Mouse (Mus musculus) Patski (cell line): ENCODE measurements around the gene Kif19a. TPM values are rescaled to one million over a fixed set of nuclear protein-coding genes. Genes with fewer than 3 reads are reported as not detected.

ENCODE experiments used
- ATAC-seq: fragments of 100-300 bp; one replicate; pipeline ENCODE4 v1.8.0; 2021
- CTCF ChIA-PET: fragments of 350-600 bp; sonication (Branson Sonifier 250); formaldehyde crosslinking; loops from one replicate; lab custom pipeline; 2022; ENCODE audit warnings: inconsistent platforms; lab: Charles Lee
- POLR2A ChIA-PET: fragments of 350-600 bp; sonication (Branson Sonifier 250); formaldehyde crosslinking; loops from one replicate; lab custom pipeline; 2022; ENCODE audit warnings: antibody characterized with exemption, inconsistent platforms; lab: Charles Lee
- DNase-seq: peaks from one replicate; pipeline ENCODE4 v3.0.0-alpha.2; 2011; ENCODE audit warnings: low read depth, low spot score
- H3K27me3 ChIP-seq: fragments of 371-371 bp; one replicate; pipeline ENCODE4 v1.5.1; 2021
- CTCF ChIP-seq: fragments of 100-300 bp; IDR thresholded peaks from one replicate; pipeline ENCODE4 v1.5.1; 2021
- in situ Hi-C: fragments of 300-500 bp; cut with MboI; formaldehyde crosslinking; loops from 3 replicates; pipeline ENCODE4 v1.11.1; 2018; ENCODE audit warnings: low pct_unique_long_range_greater_than_20kb, mixed read lengths
- polyA plus RNA-seq: library from polyadenylated mRNA; unstranded; gene quantifications from one replicate; pipeline ENCODE4 v1.2.3, GENCODE M21; 2021

Kif19a gene
- polyA plus RNA-seq, 1 experiment from 2014 or later, result 0.49 TPM

GRCm38 (mm10) chr11:114771896-114772295 is 6.7 kb downstream of the Kif19a start:
- no peak for DNase-seq
- in situ Hi-C loops, result no loop called here

GRCm38 (mm10) chr11:114780076-114780475 is 14.9 kb downstream of the Kif19a start:
- peaks cover 32% of the 10 kb centered on the region for H3K27me3 ChIP-seq
- DNase-seq (no peak), ATAC-seq (no peak)
- no peak for TF ChIP-seq CTCF
- in situ Hi-C loops, result loop anchor here (25.0 kb wide), 1 partner anchor 282 kb away; the partner anchor contains the start of gene Cd300e
- ChIA-PET CTCF (no interaction called here), POLR2A (no interaction called here)

More at GRCm38 (mm10) chr11:114771896-114772295, 6.7 kb downstream of the Kif19a start:
- CTCF ChIA-PET, result no interaction called here
- no peak for ATAC-seq
- no peak for TF ChIP-seq CTCF
- POLR2A ChIA-PET, result no interaction called here
- peaks cover 3% of the 10 kb centered on the region for H3K27me3 ChIP-seq

DNA sequence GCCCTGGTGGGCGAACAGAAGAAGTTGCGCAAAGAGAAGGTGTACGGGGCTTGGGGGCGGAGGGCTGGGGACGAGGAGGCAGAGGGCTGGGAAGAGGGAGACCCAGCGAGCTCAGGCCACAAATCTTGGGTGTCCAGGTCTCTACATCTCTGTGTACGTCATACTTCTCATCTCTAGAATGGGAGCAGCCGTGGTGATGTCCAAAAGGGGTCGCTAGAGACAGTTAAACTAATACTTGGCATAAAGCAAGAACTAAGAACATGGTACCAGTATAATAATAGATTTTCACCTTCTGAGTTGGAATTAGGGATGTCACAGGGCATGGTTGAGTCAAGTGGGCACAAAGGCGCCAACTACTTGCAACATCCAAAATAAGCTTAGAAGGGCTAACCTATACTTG is 20.7 kb downstream of the Kif19a start:
- DNase-seq (no peak), ATAC-seq (no peak)
- ChIA-PET POLR2A (no interaction called here), CTCF (interaction anchor here (0.7 to 1.3 kb wide), 2 partner anchors 14 to 40 kb away, joined by 3 to 4 read pairs; no protein-coding TSS in a partner anchor)
- in situ Hi-C loops, result loop anchor here (25.0 kb wide), 1 partner anchor 276 kb away; the partner anchor contains the start of gene Cd300e
- H3K27me3 ChIP-seq, result peaks cover 35% of the 10 kb centered on the region
- no peak for TF ChIP-seq CTCF

- ChIA-PET POLR2A (no interaction called here), CTCF (interaction anchor here (0.7 kb wide), 1 partner anchor 14 kb away, joined by 4 read pairs; no protein-coding TSS in a partner anchor)
- ATAC-seq (no peak), DNase-seq (no peak)
- peaks cover 37% of the 10 kb centered on the region for H3K27me3 ChIP-seq
- no peak for TF ChIP-seq CTCF
- in situ Hi-C loops, result loop anchor here (25.0 kb wide), 1 partner anchor 276 kb away; the partner anchor contains the start of gene Cd300e
Measured at GRCm38 (mm10) chr11:114786326-114786725, 21.1 kb downstream of the Kif19a start.

DNA sequence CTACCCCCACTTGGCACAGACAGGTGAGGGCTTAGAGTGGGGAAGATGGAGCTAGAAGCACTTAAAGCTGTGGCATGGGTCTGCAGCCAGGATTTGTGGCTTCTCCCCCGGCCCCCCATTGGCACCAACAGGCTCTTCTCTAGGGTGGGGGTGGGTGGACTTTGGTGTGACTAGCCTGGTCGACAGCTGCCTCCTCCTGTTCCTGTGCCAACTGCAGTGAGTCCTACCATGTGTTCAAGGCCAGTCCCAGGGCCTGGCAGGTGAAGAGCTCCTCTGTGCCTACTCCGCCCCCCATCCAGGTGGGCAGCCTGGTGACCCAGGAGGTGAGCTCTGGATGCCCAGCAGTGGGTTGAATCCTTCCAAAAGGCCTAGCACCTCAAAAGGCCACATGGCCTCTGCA is 22.4 kb downstream of the Kif19a start:
- POLR2A ChIA-PET, result no interaction called here
- TF ChIP-seq CTCF, result no peak
- CTCF ChIA-PET, result interaction anchor here (1.3 kb wide), 1 partner anchor 42 kb away, joined by 3 read pairs; no protein-coding TSS in a partner anchor
- in situ Hi-C loops, result loop anchor here (25.0 kb wide), 1 partner anchor 275 kb away; the partner anchor contains the start of gene Cd300e
- DNase-seq, result no peak
- H3K27me3 ChIP-seq, result peaks cover 44% of the 10 kb centered on the region
- no peak for ATAC-seq

DNA sequence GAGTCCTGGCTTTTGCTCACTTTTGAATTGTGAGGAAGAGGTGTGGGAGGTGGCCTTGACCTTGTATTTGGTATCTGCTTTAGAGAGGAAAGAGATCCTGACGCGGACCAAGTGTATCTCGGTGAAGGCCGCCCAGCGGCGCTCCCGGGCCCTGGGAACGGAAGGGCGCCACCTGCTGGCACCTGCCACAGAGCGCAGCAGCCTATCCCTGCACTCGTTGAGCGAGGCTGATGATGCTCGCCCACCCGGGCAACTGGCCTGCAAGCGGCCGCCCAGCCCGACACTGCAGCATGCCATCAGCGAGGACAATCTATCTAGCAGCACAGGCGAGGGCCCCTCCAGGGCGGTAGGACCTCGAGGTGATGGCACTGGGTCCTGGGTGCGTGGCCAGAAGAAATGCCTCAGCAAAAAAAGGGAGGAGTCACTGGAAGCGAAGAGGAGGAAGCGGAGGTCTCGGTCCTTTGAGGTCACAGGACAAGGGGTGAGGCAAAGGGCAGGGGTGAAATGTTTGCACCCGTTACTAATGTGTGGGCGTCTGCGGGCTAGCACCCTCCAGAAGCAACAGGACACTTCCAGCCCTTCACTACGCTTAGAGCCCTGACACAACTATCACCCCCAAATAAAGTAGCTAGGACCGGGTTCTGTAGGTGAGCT is 24.0 kb downstream of the Kif19a start:
- POLR2A ChIA-PET, result no interaction called here
- in situ Hi-C loops, result loop anchor here (25.0 kb wide), 1 partner anchor 273 kb away; the partner anchor contains the start of gene Cd300e
- peaks cover 58% of the 10 kb centered on the region for H3K27me3 ChIP-seq
- DNase-seq (no peak), ATAC-seq (peak; percentile 71)
- TF ChIP-seq CTCF, result peak; percentile 100
- CTCF ChIA-PET, result interaction anchor here (0.6 to 2.0 kb wide), 9 partner anchors 14 to 124 kb away, joined by 3 to 10 read pairs (median 3); no protein-coding TSS in a partner anchor

- in situ Hi-C loops, result loop anchor here (25.0 kb wide), 1 partner anchor 273 kb away; the partner anchor contains the start of gene Cd300e
- peaks cover 58% of the 10 kb centered on the region for H3K27me3 ChIP-seq
- no peak for DNase-seq
- CTCF ChIA-PET, result interaction anchor here (1.0 to 2.0 kb wide), 5 partner anchors 14 to 56 kb away, joined by 3 to 10 read pairs (median 3); no protein-coding TSS in a partner anchor
- POLR2A ChIA-PET, result no interaction called here
- ATAC-seq, result no peak
- no peak for TF ChIP-seq CTCF
Measured at GRCm38 (mm10) chr11:114789716-114790115, 24.5 kb downstream of the Kif19a start.

DNA sequence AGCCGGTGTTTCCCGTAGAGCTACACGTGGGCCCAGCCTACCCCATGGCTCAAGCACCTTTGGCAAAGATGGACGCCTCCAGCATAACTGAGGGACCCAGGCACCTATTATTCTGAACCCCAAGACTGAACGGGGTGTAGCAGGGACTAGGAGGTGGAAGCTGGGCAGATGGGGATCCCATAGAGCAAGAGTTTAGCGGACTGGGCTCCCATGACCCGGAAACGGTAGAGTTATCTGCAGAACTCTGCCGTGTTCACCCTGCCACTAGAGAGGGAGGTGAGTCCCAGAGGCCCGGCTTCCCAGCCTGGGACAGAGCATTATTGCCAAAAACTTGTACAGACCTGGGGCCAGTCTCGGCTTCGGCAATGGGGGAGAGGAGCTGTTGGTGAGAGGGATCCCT is 25.0 kb downstream of the Kif19a start:
- DNase-seq (no peak), ATAC-seq (no peak)
- POLR2A ChIA-PET, result no interaction called here
- no peak for TF ChIP-seq CTCF
- CTCF ChIA-PET, result interaction anchor here (0.9 to 2.0 kb wide), 6 partner anchors 13 to 56 kb away, joined by 3 to 10 read pairs (median 4); no protein-coding TSS in a partner anchor
- in situ Hi-C loops, result loop anchor here (25.0 kb wide), 1 partner anchor 272 kb away; the partner anchor contains the start of gene Cd300e
- peaks cover 58% of the 10 kb centered on the region for H3K27me3 ChIP-seq

DNA sequence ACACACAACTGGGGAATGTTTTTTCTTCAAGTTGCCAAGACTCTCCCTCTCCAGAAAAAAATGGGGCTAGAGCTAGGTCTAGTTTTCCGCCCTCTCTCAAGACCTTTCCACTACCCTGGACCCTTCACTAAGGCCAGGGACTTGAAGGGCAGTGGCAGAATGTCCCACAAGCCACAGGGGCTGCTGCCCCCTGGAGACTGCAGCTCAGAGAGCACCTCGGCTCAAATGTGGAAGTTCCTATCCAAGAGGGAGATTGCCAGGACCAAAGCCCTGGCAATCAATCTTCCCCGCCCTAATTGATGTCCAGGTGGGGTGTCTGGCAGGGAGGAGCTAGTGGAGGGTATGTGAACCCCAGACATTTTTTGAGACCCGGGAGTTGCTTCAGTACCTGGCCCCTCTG is 25.7 kb downstream of the Kif19a start:
- in situ Hi-C loops, result loop anchor here (25.0 kb wide), 1 partner anchor 271 kb away; the partner anchor contains the start of gene Cd300e
- TF ChIP-seq CTCF, result no peak
- no peak for DNase-seq
- no peak for ATAC-seq
- POLR2A ChIA-PET, result no interaction called here
- peaks cover 51% of the 10 kb centered on the region for H3K27me3 ChIP-seq
- CTCF ChIA-PET, result interaction anchor here (0.9 to 2.0 kb wide), 5 partner anchors 12 to 57 kb away, joined by 3 to 10 read pairs (median 4); no protein-coding TSS in a partner anchor

GRCm38 (mm10) chr11:114791351-114791889 is 26.2 kb downstream of the Kif19a start:
- H3K27me3 ChIP-seq, result peaks cover 49% of the 10 kb centered on the region
- ChIA-PET CTCF (interaction anchor here (0.9 to 2.0 kb wide), 3 partner anchors 45 to 54 kb away, joined by 4 to 10 read pairs (median 4); no protein-coding TSS in a partner anchor), POLR2A (no interaction called here)
- TF ChIP-seq CTCF, result no peak
- in situ Hi-C loops, result loop anchor here (25.0 kb wide), 1 partner anchor 271 kb away; the partner anchor contains the start of gene Cd300e
- ATAC-seq, result no peak
- no peak for DNase-seq
